Mouse (Mus musculus) CH12.LX (cell line): ENCODE measurements around the gene Flot1. TPM values are rescaled to one million over a fixed set of nuclear protein-coding genes. Genes with fewer than 3 reads are reported as not detected.

Experiments used
- DNase-seq: peaks from one replicate; pipeline ENCODE4 v3.0.0-alpha.2; 2013; ENCODE audit errors: extremely low read depth
- H3K27ac ChIP-seq: 2 replicates; pipeline ENCODE4 v1.5.1; 2012; ENCODE audit warnings: low read depth, mild to moderate bottlenecking, control low read depth, moderate library complexity; ENCODE audit not compliant: insufficient read depth
- H3K27me3 ChIP-seq: replicated peaks from 2 replicates; pipeline ENCODE3; 2012; ENCODE audit warnings: inconsistent platforms
- H3K36me3 ChIP-seq, 2 experiments: replicated peaks in 1 of 2; 2 replicates each; pipeline versions ENCODE3 to v1.6.1; 2012; ENCODE audit warnings: inconsistent platforms in 1 of 2, low read length in 1 of 2, mild to moderate bottlenecking in 1 of 2, mixed read lengths in 1 of 2, moderate library complexity in 1 of 2; ENCODE audit not compliant: control insufficient read depth in 1 of 2, insufficient read depth in 1 of 2
- H3K4me1 ChIP-seq, 2 experiments: 2 replicates each; pipeline ENCODE4 v1.6.1; 2012; ENCODE audit warnings: inconsistent platforms in 1 of 2, moderate library complexity in 1 of 2; ENCODE audit not compliant: insufficient read depth in 2 of 2, control insufficient read depth in 1 of 2
- H3K4me2 ChIP-seq: 2 replicates; pipeline ENCODE4 v1.6.1; 2012; ENCODE audit warnings: low read depth, mild to moderate bottlenecking, control low read depth; ENCODE audit not compliant: poor library complexity, insufficient read depth, severe bottlenecking
- H3K4me3 ChIP-seq, 3 experiments: fragments of 150-350 bp in 1 of 3; sonication (generic) in 1 of 3; replicated peaks in 1 of 3; 2 replicates each; pipeline versions ENCODE3 to v1.5.1; 2011 to 2012; ENCODE audit warnings: low read depth in 2 of 3, low read length in 2 of 3, mild to moderate bottlenecking in 2 of 3, moderate library complexity in 2 of 3, control low read depth in 1 of 3, improper control_type of control experiment in 1 of 3, inconsistent platforms in 1 of 3, mixed read lengths in 1 of 3; ENCODE audit not compliant: poor library complexity in 1 of 3
- H3K79me2 ChIP-seq: replicated peaks from 2 replicates; pipeline ENCODE4 v1.6.1; 2012; ENCODE audit warnings: mild to moderate bottlenecking, moderate library complexity; ENCODE audit not compliant: control insufficient read depth, poor library complexity, insufficient read depth, severe bottlenecking; ENCODE audit errors: extremely low read depth
- H3K9ac ChIP-seq: 2 replicates; pipeline ENCODE4 v1.6.1; 2012; ENCODE audit warnings: low read depth, mild to moderate bottlenecking, control low read depth, moderate library complexity; ENCODE audit not compliant: insufficient read depth
- H3K9me3 ChIP-seq: replicated peaks from 2 replicates; pipeline ENCODE3; 2012; ENCODE audit warnings: low read length, inconsistent platforms, mixed read lengths
- CHD2 ChIP-seq: IDR thresholded peaks from 2 replicates; pipeline ENCODE4 v1.6.1; 2011; ENCODE audit warnings: low read length, improper control_type of control experiment
- CTCF ChIP-seq, 2 experiments: IDR thresholded peaks in 1 of 2; conservative IDR thresholded peaks in 1 of 2; 2 replicates each; pipeline ENCODE4 v1.5.1; 2011 to 2012; ENCODE audit warnings: low read depth in 2 of 2, low read length in 2 of 2, improper control_type of control experiment in 1 of 2, inconsistent platforms in 1 of 2, mild to moderate bottlenecking in 1 of 2, moderate library complexity in 1 of 2
- E2F4 ChIP-seq: IDR thresholded peaks from 2 replicates; pipeline ENCODE4 v1.6.1; 2011; ENCODE audit warnings: low read depth, low read length, improper control_type of control experiment; ENCODE audit not compliant: insufficient replicate concordance
- ETS1 ChIP-seq: conservative IDR thresholded peaks from 2 replicates; pipeline ENCODE4 v1.6.1; 2012; ENCODE audit warnings: low read depth, mild to moderate bottlenecking, inconsistent platforms, low read length, improper control_type of control experiment, moderate library complexity
- GABPA ChIP-seq: IDR thresholded peaks from 2 replicates; pipeline ENCODE4 v1.6.1; 2012; ENCODE audit warnings: low read depth, low read length, improper control_type of control experiment, inconsistent platforms; ENCODE audit not compliant: insufficient replicate concordance
- IRF4 ChIP-seq: IDR thresholded peaks from 2 replicates; pipeline ENCODE4 v1.6.1; 2014; ENCODE audit warnings: low read depth, mild to moderate bottlenecking, inconsistent platforms, low read length, improper control_type of control experiment
- JUN ChIP-seq: IDR thresholded peaks from 2 replicates; pipeline ENCODE4 v1.6.1; 2011; ENCODE audit warnings: low read depth, mild to moderate bottlenecking, low read length, improper control_type of control experiment, moderate library complexity; ENCODE audit not compliant: insufficient read depth
- JUND ChIP-seq: conservative IDR thresholded peaks from 2 replicates; pipeline ENCODE4 v1.6.1; 2011; ENCODE audit warnings: low read depth, low read length, improper control_type of control experiment
- KAT2A ChIP-seq: IDR thresholded peaks from 2 replicates; pipeline ENCODE4 v1.6.1; 2012; ENCODE audit warnings: low read length, improper control_type of control experiment, inconsistent platforms; ENCODE audit not compliant: insufficient replicate concordance
- MAFK ChIP-seq: IDR thresholded peaks from 2 replicates; pipeline ENCODE4 v1.6.1; 2011; ENCODE audit warnings: low read length, improper control_type of control experiment; ENCODE audit not compliant: insufficient replicate concordance
- MAX ChIP-seq: IDR thresholded peaks from 2 replicates; pipeline ENCODE4 v1.6.1; 2011; ENCODE audit warnings: low read length, improper control_type of control experiment
- MAZ ChIP-seq: IDR thresholded peaks from 2 replicates; pipeline ENCODE4 v1.6.1; 2012; ENCODE audit warnings: low read depth, mild to moderate bottlenecking, inconsistent platforms, low read length, improper control_type of control experiment, moderate library complexity
- MEF2A ChIP-seq: IDR thresholded peaks from 2 replicates; pipeline ENCODE4 v1.6.1; 2014; ENCODE audit warnings: low read depth, mild to moderate bottlenecking, inconsistent platforms, low read length, improper control_type of control experiment, borderline replicate concordance
- MXI1 ChIP-seq: IDR thresholded peaks from 2 replicates; pipeline ENCODE4 v1.6.1; 2011; ENCODE audit warnings: mild to moderate bottlenecking, low read depth, low read length, improper control_type of control experiment
- MYC ChIP-seq: IDR thresholded peaks from 2 replicates; pipeline ENCODE4 v1.6.1; 2011; ENCODE audit warnings: low read depth, mild to moderate bottlenecking, improper control_type of control experiment, low read length
- NELFE ChIP-seq: IDR thresholded peaks from 2 replicates; pipeline ENCODE4 v1.6.1; 2011; ENCODE audit warnings: low read depth, low read length, improper control_type of control experiment
- NRF1 ChIP-seq: IDR thresholded peaks from 2 replicates; pipeline ENCODE4 v1.6.1; 2014; ENCODE audit warnings: low read depth, mild to moderate bottlenecking, inconsistent platforms, low read length, improper control_type of control experiment, moderate library complexity
- PAX5 ChIP-seq: IDR thresholded peaks from 2 replicates; pipeline ENCODE4 v1.6.1; 2012; ENCODE audit warnings: low read length, inconsistent platforms, mixed read lengths
- POLR2A ChIP-seq: IDR thresholded peaks from 2 replicates; pipeline ENCODE4 v1.6.1; 2011; ENCODE audit warnings: low read depth, mild to moderate bottlenecking, improper control_type of control experiment, low read length
- POLR2AphosphoS2 ChIP-seq: IDR thresholded peaks from 2 replicates; pipeline ENCODE4 v1.6.1; 2011; ENCODE audit warnings: low read depth, low read length, improper control_type of control experiment
- RAD21 ChIP-seq: IDR thresholded peaks from 2 replicates; pipeline ENCODE4 v1.6.1; 2011; ENCODE audit warnings: low read depth, mild to moderate bottlenecking, low read length, improper control_type of control experiment, moderate library complexity
- RCOR1 ChIP-seq: conservative IDR thresholded peaks from 2 replicates; pipeline ENCODE4 v1.6.1; 2012; ENCODE audit warnings: low read depth, mild to moderate bottlenecking, inconsistent platforms, low read length, improper control_type of control experiment
- SIN3A ChIP-seq: IDR thresholded peaks from 2 replicates; pipeline ENCODE4 v1.6.1; 2012; ENCODE audit warnings: low read length, improper control_type of control experiment, inconsistent platforms
- SMC3 ChIP-seq: IDR thresholded peaks from 2 replicates; pipeline ENCODE4 v1.6.1; 2011; ENCODE audit warnings: low read depth, low read length, improper control_type of control experiment
- TBP ChIP-seq: conservative IDR thresholded peaks from 2 replicates; pipeline ENCODE4 v1.6.1; 2011; ENCODE audit warnings: low read depth, low read length, improper control_type of control experiment
- TCF12 ChIP-seq: IDR thresholded peaks from 2 replicates; pipeline ENCODE4 v1.6.1; 2014; ENCODE audit warnings: low read depth, mild to moderate bottlenecking, inconsistent platforms, low read length, improper control_type of control experiment
- UBTF ChIP-seq: IDR thresholded peaks from 2 replicates; pipeline ENCODE4 v1.6.1; 2012; ENCODE audit warnings: low read depth, mild to moderate bottlenecking, inconsistent platforms, low read length, improper control_type of control experiment, moderate library complexity
- ZKSCAN1 ChIP-seq: IDR thresholded peaks from 2 replicates; pipeline ENCODE4 v1.6.1; 2012; ENCODE audit warnings: low read depth, inconsistent platforms, low read length, improper control_type of control experiment, borderline replicate concordance
- ZMIZ1 ChIP-seq: IDR thresholded peaks from 2 replicates; pipeline ENCODE4 v1.6.1; 2012; ENCODE audit warnings: low read depth, mild to moderate bottlenecking, inconsistent platforms, low read length, improper control_type of control experiment
- dilution Hi-C: fragments of 300-500 bp; cut with MboI; formaldehyde crosslinking; loops from 2 replicates; pipeline ENCODE4 v1.14.3; 2020; ENCODE audit warnings: low sequenced_read_pairs; ENCODE audit not compliant: extremely low pct_unique_long_range_greater_than_20kb, extremely low pct_ligation_motif_present
- in situ Hi-C: fragments of 300-500 bp; cut with MboI; formaldehyde crosslinking; loops from 3 replicates; pipeline ENCODE4 v1.14.3; 2019; ENCODE audit warnings: low sequenced_read_pairs, low pct_ligation_motif_present, low pct_unique_long_range_greater_than_20kb, mixed read lengths
- polyA plus RNA-seq: library from polyadenylated mRNA; unstranded; fragments of >175 nt; gene quantifications from 2 replicates; pipeline ENCODE4 v1.2.1, GENCODE M21; 2012; ENCODE audit warnings: low read depth; ENCODE audit not compliant: insufficient read length
- total RNA-seq, 2 experiments: library from RNA; depleted of rRNA; stranded (reverse); fragments of 300-350 nt in 1 of 2; fragments of >200 nt in 1 of 2; gene quantifications; 2 replicates each; pipeline ENCODE4 v1.2.3; 2012 to 2014

The Flot1 gene
- total and polyA plus RNA-seq, 3 experiments, result 16.3 to 21.6 (median 17.6) TPM

DNA sequence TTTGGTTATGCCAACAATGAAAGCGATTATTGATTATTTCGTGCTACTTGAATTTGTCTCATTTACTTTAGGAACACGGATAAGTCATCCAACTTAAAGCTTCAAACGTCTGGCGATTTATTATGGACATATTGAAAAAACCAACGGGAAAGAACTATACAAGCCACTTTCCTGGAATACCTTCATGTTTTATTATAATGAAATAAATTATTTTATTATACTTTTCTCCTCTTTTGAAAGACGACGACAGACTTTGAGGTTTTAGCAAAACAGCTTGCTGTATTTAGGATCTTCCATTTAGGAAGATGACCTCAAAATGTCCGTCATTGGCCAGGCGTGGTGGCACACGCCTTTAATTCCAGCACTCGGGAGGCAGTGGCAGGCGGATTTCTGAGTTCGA, 17.5 kb downstream of the Flot1 start:
- peak overlapping the region; percentile 41 to 54 (median 49) for H3K4me3 ChIP-seq
- TF ChIP-seq CHD2, result no peak
- no peak for TF ChIP-seq IRF4
- no peak for TF ChIP-seq CTCF (conservative IDR thresholded peaks at IDR 0.05 in 1 of 2, IDR thresholded peaks at IDR 0.05 in 1 of 2; ENCODE audit: low read depth in 2 of 2, low read length in 2 of 2)
- no peak for TF ChIP-seq MYC
- TF ChIP-seq SMC3, result no peak
- H3K79me2 ChIP-seq, result peaks cover 25% of the 10 kb centered on the region
- 0 out of 2 replicates have a peak overlapping the region, but pooled peaks have one; percentile 22 for H3K4me2 ChIP-seq
- in situ Hi-C loops, result no loop called here
- peaks cover 19 to 26% of the 10 kb centered on the region in 2 experiments for H3K36me3 ChIP-seq
- H3K27ac ChIP-seq, result no peak overlapping the region
- H3K9ac ChIP-seq, result peak overlapping the region; percentile 65; the same call in 1 of the 2 replicates
- no peak for DNase-seq
- no peaks in the 10 kb centered on the region for H3K27me3 ChIP-seq
- dilution Hi-C loops, result no loop called here
- H3K4me1 ChIP-seq, result peaks cover 3 to 28% of the 10 kb centered on the region in 2 experiments
- no peaks in the 10 kb centered on the region for H3K9me3 ChIP-seq

DNA sequence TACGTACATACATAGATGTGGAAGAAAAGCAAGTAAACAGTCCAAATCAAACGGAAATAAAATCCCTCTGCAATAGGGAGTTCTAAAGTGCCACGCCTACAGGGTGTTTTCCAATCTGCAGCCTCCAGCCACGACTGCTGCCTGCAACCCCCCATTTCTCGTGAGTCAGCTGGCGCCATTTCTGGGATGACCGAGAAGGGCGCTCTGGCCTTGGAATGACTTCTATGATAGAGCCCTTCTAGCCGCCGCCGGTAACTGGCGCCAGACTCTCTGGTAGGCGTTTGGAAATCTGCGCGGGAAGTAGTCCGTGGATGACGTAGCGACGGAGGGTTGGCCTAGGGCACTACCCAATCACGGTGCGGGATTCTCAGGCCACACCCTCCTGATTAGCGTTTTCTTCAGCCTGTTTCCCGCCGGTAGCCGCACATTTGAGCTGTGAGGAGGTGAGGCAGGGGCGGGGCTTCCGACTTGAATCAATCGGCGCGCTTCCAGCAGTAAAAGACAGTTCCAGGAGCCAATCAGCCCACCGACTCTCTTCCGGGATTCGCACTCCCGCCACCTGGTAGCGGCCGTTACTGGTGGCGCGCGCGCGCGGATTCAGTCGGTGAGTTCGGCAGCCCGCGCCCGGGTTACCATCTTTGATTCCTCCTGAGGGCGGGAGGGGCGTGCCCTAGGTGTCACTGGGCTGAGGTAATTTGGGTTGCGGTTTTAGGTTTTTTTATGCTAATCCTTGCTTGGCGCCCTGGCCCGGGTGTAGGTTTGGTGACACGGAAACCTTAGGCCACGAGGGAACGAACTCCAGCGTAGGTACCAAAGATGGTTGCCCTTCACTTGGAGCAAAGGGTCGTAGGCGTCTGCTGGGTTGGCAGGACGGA, 18.3 kb downstream of the Flot1 start, which contains the start of gene Mdc1:
Gene Mdc1 (plus strand): TSS at position 440 of the 875 bp plus-strand sequence.
- Histone ChIP-seq H3K4me1 (peaks cover 0 to 22% of the 10 kb centered on the region in 2 experiments; a peak in 2 of 4 replicates), H3K9me3 (no peaks in the 10 kb centered on the region), H3K4me3 (peak within 1 kb of the TSS; percentile 57 to 64 (median 63)), H3K27me3 (no peaks in the 10 kb centered on the region), H3K27ac (peak within 1 kb of the TSS; percentile 63), H3K36me3 (peaks cover 18 to 25% of the 10 kb centered on the region in 2 experiments), H3K79me2 (peaks cover 17% of the 10 kb centered on the region), H3K4me2 (peak within 1 kb of the TSS; percentile 53), H3K9ac (peak within 1 kb of the TSS; percentile 65)
- in situ Hi-C loops (no loop called here), dilution Hi-C loops (no loop called here)
- peak; percentile 100 for DNase-seq
- TF ChIP-seq CHD2 (peak; percentile 79; the same call in 1 of the 2 replicates), MXI1 (peak; percentile 90), JUN (no peak), ZKSCAN1 (no peak), E2F4 (peak; percentile 99), POLR2A (peak; percentile 77), NRF1 (peak; percentile 71), TCF12 (peak; percentile 96), IRF4 (peak; percentile 71), SIN3A (peak; percentile 67; the same call in 1 of the 2 replicates), NELFE (peak; percentile 75), UBTF (no peak), POLR2AphosphoS2 (no peak), ZMIZ1 (0 out of 2 replicates have a peak, but pooled peaks have one; percentile 56), MAFK (peak; percentile 71; the same call in 1 of the 2 replicates), CTCF (conservative IDR thresholded peaks at IDR 0.05 in 1 of 2, IDR thresholded peaks at IDR 0.05 in 1 of 2; ENCODE audit: low read depth in 2 of 2, low read length in 2 of 2) (no peak), RAD21 (no peak), JUND (no peak), KAT2A (peak; percentile 85), MAZ (0 out of 2 replicates have a peak, but pooled peaks have one; percentile 65), TBP (peak; percentile 88), RCOR1 (no peak; the same call in 1 of the 2 replicates), MEF2A (peak; percentile 87; the same call in 1 of the 2 replicates), MAX (peak; percentile 81; the same call in 1 of the 2 replicates), ETS1 (peak; percentile 81), GABPA (peak; percentile 89), PAX5 (no peak)
